Mouse (Mus musculus): Measurements from ENCODE around the gene Kcnt2. TPM values are rescaled to one million over a fixed set of nuclear protein-coding genes. Genes with fewer than 3 reads are reported as not detected.

Kcnt2 gene
- polyA plus RNA-seq, 1 experiment from 2014 or later, result 1.6 TPM

- no peaks in the 10 kb centered on the region for H3K4me1 ChIP-seq (ENCODE audit: control insufficient read depth, insufficient read depth, low read length)
- no peak for DNase-seq (ENCODE audit: low spot score)
- no peak overlapping the region for H3K27ac ChIP-seq (replicated peaks; ENCODE audit: low read depth, low read length)
- no peaks in the 10 kb centered on the region for H3K9me3 ChIP-seq (ENCODE audit: control insufficient read depth, low read length)
- H3K4me3 ChIP-seq (ENCODE audit: low read depth, low read length), result no peak overlapping the region
- no peak overlapping the region for H3K9ac ChIP-seq (ENCODE audit: low read depth, low read length)
- WGBS, result 85% methylated on average over 3 of the region's 3 CpGs
- no peaks in the 10 kb centered on the region for H3K36me3 ChIP-seq (ENCODE audit: control insufficient read depth, insufficient read depth, low read length)
- H3K27me3 ChIP-seq (replicated peaks; ENCODE audit: control insufficient read depth, insufficient read depth, low read length), result no peaks in the 10 kb centered on the region
- no peak for ATAC-seq (ENCODE audit: low read depth)
- no peak overlapping the region for H3K4me2 ChIP-seq (ENCODE audit: low read depth, low read length)
These were observed 79.1 kb downstream of the Kcnt2 start for GRCm38 (mm10) chr1:140325088-140325487.

- H3K9me3 ChIP-seq (ENCODE audit: control insufficient read depth, low read length), result no peaks in the 10 kb centered on the region
- ATAC-seq (ENCODE audit: low read depth) (no peak), DNase-seq (ENCODE audit: low spot score) (no peak)
- no peaks in the 10 kb centered on the region for H3K4me1 ChIP-seq (ENCODE audit: control insufficient read depth, insufficient read depth, low read length)
- H3K4me3 ChIP-seq (ENCODE audit: low read depth, low read length), result no peak overlapping the region
- no peaks in the 10 kb centered on the region for H3K27me3 ChIP-seq (replicated peaks; ENCODE audit: control insufficient read depth, insufficient read depth, low read length)
- 81% methylated on average over 3 of the region's 3 CpGs for WGBS
- no peak overlapping the region for H3K9ac ChIP-seq (ENCODE audit: low read depth, low read length)
- no peaks in the 10 kb centered on the region for H3K36me3 ChIP-seq (ENCODE audit: control insufficient read depth, insufficient read depth, low read length)
- H3K4me2 ChIP-seq (ENCODE audit: low read depth, low read length), result no peak overlapping the region
- H3K27ac ChIP-seq (replicated peaks; ENCODE audit: low read depth, low read length), result no peak overlapping the region
These were observed 80.8 kb downstream of the Kcnt2 start for GRCm38 (mm10) chr1:140326709-140327108.

- Histone ChIP-seq H3K36me3 (ENCODE audit: control insufficient read depth, insufficient read depth, low read length) (no peaks in the 10 kb centered on the region), H3K4me2 (ENCODE audit: low read depth, low read length) (no peak overlapping the region), H3K9ac (ENCODE audit: low read depth, low read length) (no peak overlapping the region), H3K9me3 (ENCODE audit: control insufficient read depth, low read length) (no peaks in the 10 kb centered on the region), H3K4me3 (ENCODE audit: low read depth, low read length) (no peak overlapping the region), H3K4me1 (ENCODE audit: control insufficient read depth, insufficient read depth, low read length) (no peaks in the 10 kb centered on the region), H3K27ac (replicated peaks; ENCODE audit: low read depth, low read length) (no peak overlapping the region), H3K27me3 (replicated peaks; ENCODE audit: control insufficient read depth, insufficient read depth, low read length) (no peaks in the 10 kb centered on the region)
- 79% methylated on average over 3 of the region's 3 CpGs for WGBS
- DNase-seq (ENCODE audit: low spot score) (no peak), ATAC-seq (ENCODE audit: low read depth) (no peak)
These were observed 87.7 kb downstream of the Kcnt2 start for GRCm38 (mm10) chr1:140333702-140334101.

- Histone ChIP-seq H3K36me3 (ENCODE audit: control insufficient read depth, insufficient read depth, low read length) (no peaks in the 10 kb centered on the region), H3K4me2 (ENCODE audit: low read depth, low read length) (no peak overlapping the region), H3K4me3 (ENCODE audit: low read depth, low read length) (no peak overlapping the region), H3K9me3 (ENCODE audit: control insufficient read depth, low read length) (no peaks in the 10 kb centered on the region), H3K4me1 (ENCODE audit: control insufficient read depth, insufficient read depth, low read length) (no peaks in the 10 kb centered on the region), H3K27me3 (replicated peaks; ENCODE audit: control insufficient read depth, insufficient read depth, low read length) (no peaks in the 10 kb centered on the region), H3K27ac (replicated peaks; ENCODE audit: low read depth, low read length) (no peak overlapping the region), H3K9ac (ENCODE audit: low read depth, low read length) (no peak overlapping the region)
- no peak for DNase-seq (ENCODE audit: low spot score)
- no peak for ATAC-seq (ENCODE audit: low read depth)
These were observed 92.5 kb downstream of the Kcnt2 start for GRCm38 (mm10) chr1:140338417-140338816.

- H3K27ac ChIP-seq (replicated peaks; ENCODE audit: low read depth, low read length), result no peak overlapping the region
- WGBS, result 54% methylated on average over 4 of the region's 4 CpGs
- H3K4me2 ChIP-seq (ENCODE audit: low read depth, low read length), result no peak overlapping the region
- no peak overlapping the region for H3K4me3 ChIP-seq (ENCODE audit: low read depth, low read length)
- H3K9ac ChIP-seq (ENCODE audit: low read depth, low read length), result no peak overlapping the region
- H3K27me3 ChIP-seq (replicated peaks; ENCODE audit: control insufficient read depth, insufficient read depth, low read length), result no peaks in the 10 kb centered on the region
- DNase-seq (ENCODE audit: low spot score), result peak; percentile 74
- H3K9me3 ChIP-seq (ENCODE audit: control insufficient read depth, low read length), result no peaks in the 10 kb centered on the region
- no peaks in the 10 kb centered on the region for H3K4me1 ChIP-seq (ENCODE audit: control insufficient read depth, insufficient read depth, low read length)
- H3K36me3 ChIP-seq (ENCODE audit: control insufficient read depth, insufficient read depth, low read length), result no peaks in the 10 kb centered on the region
- ATAC-seq (ENCODE audit: low read depth), result no peak
These were observed 93.4 kb downstream of the Kcnt2 start for GRCm38 (mm10) chr1:140339368-140339767.

GRCm38 (mm10) chr1:140364787-140365186, 118.8 kb downstream of the Kcnt2 start:
- H3K4me3 ChIP-seq (ENCODE audit: low read depth, low read length), result no peak overlapping the region
- no peak overlapping the region for H3K4me2 ChIP-seq (ENCODE audit: low read depth, low read length)
- H3K4me1 ChIP-seq (ENCODE audit: control insufficient read depth, insufficient read depth, low read length), result no peaks in the 10 kb centered on the region
- DNase-seq (ENCODE audit: low spot score) (peak; percentile 44), ATAC-seq (ENCODE audit: low read depth) (no peak)
- no peaks in the 10 kb centered on the region for H3K9me3 ChIP-seq (ENCODE audit: control insufficient read depth, low read length)
- no peaks in the 10 kb centered on the region for H3K27me3 ChIP-seq (replicated peaks; ENCODE audit: control insufficient read depth, insufficient read depth, low read length)
- WGBS, result 44% methylated on average over 2 of the region's 2 CpGs
- no peak overlapping the region for H3K27ac ChIP-seq (replicated peaks; ENCODE audit: low read depth, low read length)
- H3K9ac ChIP-seq (ENCODE audit: low read depth, low read length), result no peak overlapping the region
- no peaks in the 10 kb centered on the region for H3K36me3 ChIP-seq (ENCODE audit: control insufficient read depth, insufficient read depth, low read length)

GRCm38 (mm10) chr1:140373532-140373931, 127.6 kb downstream of the Kcnt2 start:
- no peak for ATAC-seq (ENCODE audit: low read depth)
- no peak overlapping the region for H3K4me2 ChIP-seq (ENCODE audit: low read depth, low read length)
- WGBS, result 64% methylated on average over 1 of the region's 1 CpGs
- no peaks in the 10 kb centered on the region for H3K27me3 ChIP-seq (replicated peaks; ENCODE audit: control insufficient read depth, insufficient read depth, low read length)
- no peak for DNase-seq (ENCODE audit: low spot score)
- no peak overlapping the region for H3K27ac ChIP-seq (replicated peaks; ENCODE audit: low read depth, low read length)
- no peaks in the 10 kb centered on the region for H3K4me1 ChIP-seq (ENCODE audit: control insufficient read depth, insufficient read depth, low read length)
- H3K9ac ChIP-seq (ENCODE audit: low read depth, low read length), result no peak overlapping the region
- H3K36me3 ChIP-seq (ENCODE audit: control insufficient read depth, insufficient read depth, low read length), result no peaks in the 10 kb centered on the region
- H3K4me3 ChIP-seq (ENCODE audit: low read depth, low read length), result no peak overlapping the region
- no peaks in the 10 kb centered on the region for H3K9me3 ChIP-seq (ENCODE audit: control insufficient read depth, low read length)

GRCm38 (mm10) chr1:140378791-140379190, 132.8 kb downstream of the Kcnt2 start:
- 62% methylated on average over 2 of the region's 2 CpGs for WGBS
- Histone ChIP-seq H3K27ac (replicated peaks; ENCODE audit: low read depth, low read length) (no peak overlapping the region), H3K4me2 (ENCODE audit: low read depth, low read length) (no peak overlapping the region), H3K4me3 (ENCODE audit: low read depth, low read length) (no peak overlapping the region), H3K27me3 (replicated peaks; ENCODE audit: control insufficient read depth, insufficient read depth, low read length) (no peaks in the 10 kb centered on the region), H3K36me3 (ENCODE audit: control insufficient read depth, insufficient read depth, low read length) (no peaks in the 10 kb centered on the region), H3K4me1 (ENCODE audit: control insufficient read depth, insufficient read depth, low read length) (no peaks in the 10 kb centered on the region), H3K9me3 (ENCODE audit: control insufficient read depth, low read length) (no peaks in the 10 kb centered on the region), H3K9ac (ENCODE audit: low read depth, low read length) (no peak overlapping the region)
- DNase-seq (ENCODE audit: low spot score), result no peak
- no peak for ATAC-seq (ENCODE audit: low read depth)

GRCm38 (mm10) chr1:140379526-140379925, 133.6 kb downstream of the Kcnt2 start:
- no peak for ATAC-seq (ENCODE audit: low read depth)
- no peak overlapping the region for H3K27ac ChIP-seq (replicated peaks; ENCODE audit: low read depth, low read length)
- no peak overlapping the region for H3K9ac ChIP-seq (ENCODE audit: low read depth, low read length)
- WGBS, result 65% methylated on average over 2 of the region's 2 CpGs
- no peaks in the 10 kb centered on the region for H3K9me3 ChIP-seq (ENCODE audit: control insufficient read depth, low read length)
- no peaks in the 10 kb centered on the region for H3K36me3 ChIP-seq (ENCODE audit: control insufficient read depth, insufficient read depth, low read length)
- peak; percentile 8 for DNase-seq (ENCODE audit: low spot score)
- H3K4me2 ChIP-seq (ENCODE audit: low read depth, low read length), result no peak overlapping the region
- no peaks in the 10 kb centered on the region for H3K27me3 ChIP-seq (replicated peaks; ENCODE audit: control insufficient read depth, insufficient read depth, low read length)
- no peaks in the 10 kb centered on the region for H3K4me1 ChIP-seq (ENCODE audit: control insufficient read depth, insufficient read depth, low read length)
- H3K4me3 ChIP-seq (ENCODE audit: low read depth, low read length), result no peak overlapping the region

All from embryonic facial prominence, embryonic 14.5 days (tissue).